Mouse (Mus musculus) spleen, postnatal 14 days (tissue): ENCODE measurements around the gene Hspa5.
"Not testable (repeated sequence)": the region's sequence is repeated elsewhere in the genome, so short reads cannot be mapped to it uniquely, and the experiment has no call there.

ENCODE experiments used
- DNase-seq, 2 experiments: peaks; one replicate each; pipeline ENCODE4 v3.0.0; 2021 to 2022; ENCODE audit warnings: low spot score in 2 of 2

Hspa5 gene

DNA sequence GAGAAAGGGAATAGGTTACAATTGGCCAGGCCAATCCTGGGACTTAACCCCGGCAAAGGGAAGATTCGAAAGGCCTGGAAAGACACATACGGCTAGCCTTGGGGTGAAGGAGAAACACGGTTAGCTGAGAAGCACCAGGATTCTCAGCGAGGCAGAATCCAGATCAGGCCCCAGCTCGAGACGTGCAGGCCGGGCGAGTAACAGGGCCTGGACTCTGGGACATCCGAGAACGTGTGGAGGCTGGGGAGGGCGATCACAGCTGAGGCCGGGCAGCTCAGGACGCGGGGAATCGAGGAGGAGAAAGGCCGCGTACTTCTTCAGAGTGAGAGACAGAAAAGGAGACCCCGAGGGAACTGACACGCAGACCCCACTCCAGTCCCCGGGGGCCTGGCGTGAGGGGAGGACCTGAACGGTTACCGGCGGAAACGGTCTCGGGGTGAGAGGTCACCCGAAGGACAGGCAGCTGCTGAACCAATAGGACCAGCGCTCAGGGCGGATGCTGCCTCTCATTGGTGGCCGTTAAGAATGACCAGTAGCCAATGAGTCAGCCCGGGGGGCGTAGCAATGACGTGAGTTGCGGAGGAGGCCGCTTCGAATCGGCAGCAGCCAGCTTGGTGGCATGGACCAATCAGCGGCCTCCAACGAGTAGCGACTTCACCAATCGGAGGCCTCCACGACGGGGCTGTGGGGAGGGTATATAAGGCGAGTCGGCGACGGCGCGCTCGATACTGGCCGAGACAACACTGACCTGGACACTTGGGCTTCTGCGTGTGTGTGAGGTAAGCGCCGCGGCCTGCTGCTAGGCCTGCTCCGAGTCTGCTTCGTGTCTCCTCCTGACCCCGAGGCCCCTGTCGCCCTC, at the start of gene Hspa5:
Gene Hspa5, plus strand, starts transcription at position 603 of the 859 bp plus-strand sequence.
- peak; percentile 95 to 96 for DNase-seq

DNA sequence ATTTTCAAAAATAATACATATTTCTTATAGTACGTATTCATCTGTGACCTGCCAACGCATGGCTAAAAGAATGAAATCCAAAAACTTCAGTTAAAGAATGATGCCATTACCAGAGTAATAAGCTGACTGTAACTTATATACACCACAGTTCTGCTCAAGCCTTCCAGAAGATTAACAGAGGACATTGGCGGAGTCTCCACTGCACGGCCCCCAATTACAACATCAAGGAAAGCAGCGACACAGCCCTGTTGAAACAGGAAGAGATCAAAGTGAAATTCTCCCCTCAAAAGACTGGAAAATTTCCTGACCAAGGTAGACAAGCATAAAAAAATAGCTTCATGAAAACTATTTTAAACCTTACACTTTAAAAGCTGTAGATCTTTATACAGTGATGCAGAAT, 46.5 kb upstream of the Hspa5 start:
- DNase-seq = no peak

GRCm38 (mm10) chr2:34727045-34727728, 44.6 kb upstream of the Hspa5 start:
- DNase-seq = no peak

- no peak for DNase-seq
Measured at GRCm38 (mm10) chr2:34736626-34737025, 35.1 kb upstream of the Hspa5 start.

DNA sequence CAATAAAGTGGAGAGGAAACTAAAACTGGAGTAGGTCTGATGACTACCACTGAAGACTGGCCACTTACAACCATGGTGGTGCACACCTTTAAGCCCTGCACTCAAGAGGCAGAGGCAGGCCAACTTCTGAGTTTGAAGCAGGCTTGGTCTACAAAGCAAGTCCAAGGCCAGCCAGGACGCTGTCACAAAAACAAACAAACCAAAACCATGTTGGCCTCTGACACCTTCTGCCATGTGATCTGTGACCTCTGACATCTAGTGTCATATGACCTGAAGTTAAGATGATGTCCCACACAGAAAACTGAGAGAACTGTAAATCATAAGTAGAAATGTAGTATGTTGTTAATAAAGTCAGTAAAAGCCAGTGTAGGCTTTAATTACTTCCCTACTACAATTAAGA, 33.9 kb upstream of the Hspa5 start:
- no peak for DNase-seq

DNA sequence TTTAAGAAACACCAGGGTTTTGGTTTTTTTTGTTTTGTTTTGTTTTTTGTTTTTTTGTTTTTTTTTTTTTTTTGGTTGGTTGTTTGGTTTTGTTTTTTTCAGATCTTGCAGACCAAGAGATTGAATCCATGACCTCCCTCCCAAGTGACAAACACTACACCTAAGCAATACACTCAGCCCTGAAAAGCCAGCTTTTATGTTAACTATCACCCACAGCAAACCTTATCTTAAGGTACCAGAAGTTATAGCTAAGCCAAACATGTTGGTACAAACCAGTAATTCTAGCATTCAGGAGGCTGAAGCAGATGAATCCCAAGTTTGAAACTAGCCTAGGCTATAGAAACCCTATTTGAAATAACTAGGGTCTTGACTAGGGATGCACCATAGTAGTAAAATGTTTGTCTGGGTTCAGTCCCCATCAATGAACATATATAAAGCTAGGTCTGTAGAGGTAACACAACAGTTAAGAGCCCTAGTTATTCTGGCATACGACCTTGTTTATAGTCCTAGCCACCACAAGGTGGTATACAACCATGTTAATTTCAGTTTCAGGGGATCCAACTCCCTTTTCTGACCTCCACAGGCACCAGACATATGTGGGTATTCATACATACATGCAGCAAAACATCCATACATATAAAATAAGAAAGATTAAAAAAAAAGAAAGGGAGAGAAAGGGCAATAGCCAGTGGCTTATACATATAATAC, 31.9 kb upstream of the Hspa5 start:
- no peak for DNase-seq

DNA sequence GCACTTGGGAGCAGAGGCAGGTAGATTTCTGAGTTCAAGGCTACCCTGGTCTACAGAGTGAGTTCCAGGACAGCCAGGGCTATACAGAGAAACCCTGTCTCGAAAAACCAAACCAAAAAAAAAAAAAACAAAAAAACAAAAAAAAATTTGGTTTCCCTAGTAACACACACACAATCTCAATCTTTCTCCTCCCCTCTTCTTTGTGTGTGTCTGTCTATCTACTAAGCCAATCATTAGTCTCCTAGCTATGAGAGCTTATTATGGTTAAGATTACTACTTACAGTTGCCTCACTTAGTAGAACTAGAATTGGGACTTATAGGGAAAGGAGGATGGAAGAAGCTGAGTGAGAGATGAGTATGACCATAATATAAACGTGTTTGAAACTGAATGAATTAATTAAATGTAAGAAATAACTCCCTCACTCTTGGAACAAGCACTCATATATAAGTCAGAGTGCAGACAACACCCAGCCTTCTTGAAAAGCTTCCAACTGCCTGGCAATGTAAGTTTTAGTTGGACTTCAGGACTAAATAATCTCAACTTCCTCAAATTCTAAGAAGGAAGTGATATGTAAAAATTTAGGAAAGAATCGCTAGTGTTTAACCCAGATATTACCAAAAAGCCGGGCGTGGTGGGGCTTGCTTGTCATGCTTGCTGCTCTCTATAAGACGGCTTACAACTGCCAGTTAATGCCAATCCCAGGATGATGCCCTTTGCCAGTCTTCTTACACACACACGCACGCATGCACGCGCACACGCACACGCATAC, 30.2 kb upstream of the Hspa5 start:
- DNase-seq = no peak

DNA sequence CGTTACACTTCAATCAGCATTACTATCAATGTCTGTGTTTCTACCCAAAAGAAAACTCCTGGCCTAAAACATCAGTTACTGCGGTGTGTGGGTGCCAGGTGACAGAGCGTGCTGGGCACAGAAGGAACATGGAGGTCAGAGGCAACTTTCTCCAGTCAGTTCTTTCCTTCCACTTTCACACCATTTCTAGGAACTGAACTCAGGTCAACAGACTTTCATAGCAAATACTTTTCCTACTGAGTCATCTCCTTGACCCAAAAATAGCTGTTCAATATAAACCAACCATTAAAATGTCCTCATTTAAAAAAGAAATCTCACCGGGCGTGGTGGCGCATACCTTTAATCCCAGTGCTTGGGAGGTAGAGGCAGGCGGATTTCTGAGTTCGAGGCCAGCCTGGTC, 29.1 kb upstream of the Hspa5 start:
- no peak for DNase-seq

DNA sequence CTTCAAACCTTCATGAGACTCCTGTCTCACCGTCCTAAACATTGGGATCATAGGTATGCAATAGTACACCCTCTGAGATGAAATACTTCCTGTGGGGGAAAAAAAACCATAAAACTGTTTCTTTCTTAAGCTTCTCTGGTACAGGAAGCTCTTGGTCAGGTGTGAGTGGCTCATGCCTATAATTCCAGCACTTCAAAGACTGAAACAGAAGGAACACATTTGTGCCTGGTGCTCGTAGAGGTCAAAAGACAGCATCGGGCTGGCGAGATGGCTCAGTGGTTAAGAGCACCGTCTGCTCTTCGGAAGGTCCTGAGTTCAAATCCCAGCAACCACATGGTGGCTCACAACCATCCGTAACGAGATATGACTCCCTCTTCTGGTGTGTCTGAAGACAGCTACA, 27.3 kb upstream of the Hspa5 start:
- DNase-seq = no peak

DNA sequence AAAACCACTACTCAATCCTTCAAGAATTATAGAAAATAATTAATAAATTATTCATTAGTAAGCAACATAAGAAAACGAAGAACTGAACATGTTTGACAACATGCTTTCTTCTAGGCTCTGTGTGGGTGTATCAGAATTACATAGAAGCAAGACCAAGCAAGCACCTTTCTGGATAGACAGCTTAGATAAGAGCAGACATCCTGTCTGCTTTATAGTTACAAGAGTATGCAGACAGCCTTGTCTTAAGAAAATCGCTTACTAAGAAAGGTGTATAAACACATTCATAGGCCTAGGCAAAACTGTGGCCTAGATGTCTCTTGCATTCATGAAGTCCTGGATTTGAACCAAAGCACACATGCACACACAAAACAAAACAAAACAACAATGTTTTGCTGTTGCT, 26.1 kb upstream of the Hspa5 start:
- no peak for DNase-seq

- DNase-seq = no peak
Measured at GRCm38 (mm10) chr2:34748479-34748878, 23.3 kb upstream of the Hspa5 start.

GRCm38 (mm10) chr2:34750245-34750644, 21.5 kb upstream of the Hspa5 start:
- DNase-seq = no peak

- DNase-seq = peak; percentile 78 to 87
Measured at GRCm38 (mm10) chr2:34753811-34754550, 17.8 kb upstream of the Hspa5 start.

DNA sequence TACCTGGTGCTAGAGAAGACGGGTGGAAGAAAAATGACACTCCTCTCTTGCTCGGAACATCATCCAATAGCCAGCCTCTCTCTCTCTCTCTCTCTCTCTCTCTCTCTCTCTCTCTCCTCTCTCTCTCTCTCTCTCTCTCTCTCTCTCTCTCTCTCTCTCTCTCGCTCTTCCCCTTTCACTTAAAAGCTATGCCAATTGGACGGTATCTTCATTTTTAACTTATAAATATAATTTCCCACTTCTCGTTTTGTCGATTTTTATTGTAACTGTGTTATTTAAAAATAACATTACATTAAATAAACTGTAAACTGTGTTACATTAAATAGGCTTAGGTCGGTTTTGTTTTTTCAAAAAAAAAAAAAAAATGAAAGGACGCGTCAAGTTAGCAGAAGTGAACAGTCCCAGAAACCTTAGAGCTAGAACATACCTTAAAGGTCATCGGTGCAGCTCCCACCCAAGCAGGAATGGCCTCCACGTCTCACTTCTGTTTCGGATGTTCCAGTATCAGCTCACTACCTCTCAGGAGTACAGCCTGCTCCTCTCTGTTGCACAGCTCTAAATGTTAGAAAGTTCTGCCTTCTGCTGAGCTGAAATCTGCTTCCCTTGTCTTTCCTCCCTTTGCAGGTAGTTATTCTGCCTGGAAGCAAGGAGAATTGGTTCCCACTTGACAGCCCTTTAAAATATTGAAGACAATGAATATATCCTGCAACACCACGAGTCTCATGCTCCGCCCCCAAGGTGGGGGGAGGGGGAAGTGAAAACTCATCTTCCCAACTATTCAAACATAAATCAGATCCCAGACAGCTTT, 17.0 kb upstream of the Hspa5 start, which contains the start of gene Gapvd1:
Gene Gapvd1, minus strand, starts transcription at position 682 of the 808 bp plus-strand sequence.
- DNase-seq = no peak

DNA sequence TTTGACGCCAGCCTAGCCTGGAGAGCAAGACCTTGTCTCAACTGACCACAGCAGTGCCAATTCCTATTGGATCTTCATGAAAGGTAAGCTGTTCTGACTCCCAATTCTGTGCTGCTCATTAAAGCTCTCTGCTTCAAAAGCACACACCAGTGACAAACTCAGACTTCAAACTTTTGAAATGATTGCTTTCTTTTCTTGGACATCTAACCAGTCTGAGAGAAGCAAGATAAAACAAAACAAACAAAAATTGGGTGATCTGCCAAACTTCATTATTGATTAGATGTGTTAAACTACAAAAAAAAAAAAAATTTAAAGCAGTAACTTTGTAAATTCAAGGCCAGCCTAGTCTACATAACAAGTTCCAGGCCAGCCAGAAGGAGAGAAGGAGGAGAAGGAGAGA, 14.4 kb upstream of the Hspa5 start:
- no peak for DNase-seq

- DNase-seq = not testable (repeated sequence)
Measured at GRCm38 (mm10) chr2:34761272-34761671, 10.5 kb upstream of the Hspa5 start.

DNA sequence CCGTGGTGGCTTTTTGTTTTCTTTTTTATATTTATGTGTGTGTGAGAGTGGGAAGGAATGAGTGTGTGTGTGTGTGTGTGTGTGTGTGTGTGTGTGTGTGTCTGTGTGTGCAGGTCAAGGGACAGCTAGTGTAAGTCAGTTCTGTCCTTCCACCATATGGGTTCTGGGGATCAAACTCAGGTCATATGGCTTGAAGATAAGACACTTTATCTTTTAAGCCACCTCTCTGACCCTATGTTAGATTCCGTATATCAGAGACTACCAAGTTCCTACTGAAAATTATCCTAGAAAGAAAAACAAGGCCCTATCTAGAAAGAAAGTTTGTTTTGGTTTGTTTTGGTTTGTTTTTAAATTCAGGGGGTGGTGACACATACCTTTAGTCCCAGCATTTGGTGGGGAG, 9.6 kb upstream of the Hspa5 start:
- DNase-seq = no peak

DNA sequence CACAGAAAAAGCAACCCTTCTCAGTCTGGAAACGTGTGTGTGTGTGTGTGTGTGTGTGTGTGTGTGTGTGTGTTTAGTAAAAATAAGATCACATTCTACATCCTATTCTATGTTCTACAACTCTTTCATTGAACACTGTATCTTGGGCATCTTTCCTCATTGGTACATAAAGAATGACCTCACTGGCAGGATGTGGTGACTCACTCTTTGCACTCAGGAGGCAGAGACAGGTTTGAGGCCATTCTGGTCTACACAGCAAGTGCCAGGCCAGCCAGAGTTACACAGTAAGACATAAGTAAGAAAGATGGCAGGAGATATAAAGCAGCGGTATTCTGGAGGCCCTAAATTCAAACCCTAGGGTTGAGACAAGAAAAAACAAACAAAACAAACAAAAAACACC, 8.9 kb upstream of the Hspa5 start:
- no peak for DNase-seq

GRCm38 (mm10) chr2:34764801-34765200, 7.0 kb upstream of the Hspa5 start:
- DNase-seq = no peak

- DNase-seq = no peak
Measured at GRCm38 (mm10) chr2:34770049-34770448, 1.7 kb upstream of the Hspa5 start.
